ENCODE assay signal across 8 mouse cellular contexts in genomic region chr12:91587491-91588033, GRCm38 (mm10). TPM values are rescaled to one million over a fixed set of nuclear protein-coding genes. Genes with fewer than 3 reads are reported as not detected.
DNase-seq lines count a peak whose midpoint lies in the region; ATAC-seq and TF ChIP-seq lines count a peak whose summit lies in the region.

No protein-coding gene starts in this region.

- H3K27ac ChIP-seq in layer of hippocampus, adult 2 months: peak overlapping the region; percentile 99
- H3K27ac ChIP-seq in hindbrain, embryonic 16.5 days (ENCODE audit: low read depth, low read length): peak overlapping the region; percentile 100

- peaks cover 27% of the 10 kb centered on the region for H3K79me2 ChIP-seq in myocyte (ENCODE audit: control insufficient read depth, insufficient read depth)

- peak overlapping the region; percentile 100 for H3K9ac ChIP-seq in hindbrain, embryonic 16.5 days (ENCODE audit: low read depth, low read length)

- no peak for TF ChIP-seq CTCF in layer of hippocampus, adult 2 months (conservative IDR thresholded peaks at IDR 0.05)

- H3K4me3 ChIP-seq in layer of hippocampus, adult 2 months: peak overlapping the region; percentile 95
- peak overlapping the region; percentile 75 for H3K4me3 ChIP-seq in hindbrain, embryonic 16.5 days (ENCODE audit: low read length)
- H3K4me3 ChIP-seq in myocyte: peak overlapping the region; percentile 53

- DNase-seq in layer of hippocampus, adult 2 months (ENCODE audit: low spot score in 2 of 2): no peak
- DNase-seq in layer of hippocampus, adult 18-20 months (ENCODE audit: low spot score in 2 of 2): no peak
- peak; percentile 43 for DNase-seq in embryo, embryonic 10 days (ENCODE audit: low spot score)
- DNase-seq in natural killer cell, adult 2 months (ENCODE audit: low spot score in 2 of 2): no peak
- DNase-seq in adrenal gland, adult 8-10 months: no peak
- no peak for DNase-seq in frontal cortex, postnatal 36 days (ENCODE audit: low spot score in 2 of 2)

- H3K36me3 ChIP-seq in hindbrain, embryonic 16.5 days (ENCODE audit: control insufficient read depth, insufficient read depth, low read length): peaks cover 4% of the 10 kb centered on the region; the same call in 1 of the 2 replicates
- H3K36me3 ChIP-seq in myocyte (ENCODE audit: control insufficient read depth, insufficient read depth): peaks cover 23% of the 10 kb centered on the region

- no peak for ATAC-seq in hindbrain, embryonic 16.5 days

- no peaks in the 10 kb centered on the region for H3K27me3 ChIP-seq in hindbrain, embryonic 16.5 days (replicated peaks; ENCODE audit: control insufficient read depth, insufficient read depth, low read length)
- no peaks in the 10 kb centered on the region for H3K27me3 ChIP-seq in myocyte (ENCODE audit: control insufficient read depth, insufficient read depth, insufficient read length)

- peak overlapping the region; percentile 86 for H3ac ChIP-seq in myocyte (ENCODE audit: control insufficient read depth, insufficient read length)

- TF ChIP-seq POLR2A in myocyte (IDR thresholded peaks at IDR 0.05; ENCODE audit: insufficient read length, low read depth): no peak

- H3K9me3 ChIP-seq in hindbrain, embryonic 16.5 days (ENCODE audit: control insufficient read depth, low read length): no peaks in the 10 kb centered on the region

- WGBS in hindbrain, embryonic 16.5 days: 5% methylated on average over 5 of the region's 5 CpGs

- H3K4me1 ChIP-seq in hindbrain, embryonic 16.5 days (ENCODE audit: control insufficient read depth, insufficient read depth, low read depth, low read length): peaks cover 21% of the 10 kb centered on the region

- H3K4me2 ChIP-seq in hindbrain, embryonic 16.5 days (ENCODE audit: low read length): peak overlapping the region; percentile 57
- H3K4me2 ChIP-seq in myocyte (ENCODE audit: low read depth): peak overlapping the region; percentile 62

TF ChIP-seq in myocyte, 11 proteins besides CTCF, POLR2A, EP300 and RAD21:
- TF ChIP-seq MYOD1 (IDR thresholded peaks at IDR 0.05; ENCODE audit: control insufficient read depth in 1 of 3, insufficient read length in 2 of 3, low read depth in 2 of 3) (no peak), MAX (IDR thresholded peaks at IDR 0.05; ENCODE audit: low read depth) (no peak), SRF (IDR thresholded peaks at IDR 0.05; ENCODE audit: control insufficient read depth, insufficient read length, low read depth) (no peak), TCF3 (IDR thresholded peaks at IDR 0.05; ENCODE audit: insufficient read length, low read depth) (no peak)

RNA-seq across cellular contexts. Expression of gene Gtf2a1, which starts 2.7 kb away (rescaled TPM):
- total RNA-seq in layer of hippocampus, adult 2 months (2021): 10 to 100 TPM; 52.2 to 53.0 TPM
- total RNA-seq in layer of hippocampus, adult 18-20 months (2021): 10 to 100 TPM; 53.5 to 54.1 TPM
- polyA plus RNA-seq in hindbrain, embryonic 16.5 days (2015; fragmentation: Nextera tagmentation; extraction: Ambion mirVana): 48.6 and 58.3 TPM in 2 replicates
- polyA plus RNA-seq in myocyte (2012; fragmentation: generic; extraction: Trizol): 5.8 TPM
- 10 to 100 TPM; 41.1 to 48.8 (median 46.2) TPM for total RNA-seq in adrenal gland, adult 8-10 months (2022)
